Mouse (Mus musculus) adipose tissue, adult 10 weeks (tissue): Measurements from ENCODE around the gene Usp36. TPM values are rescaled to one million over a fixed set of nuclear protein-coding genes. Genes with fewer than 3 reads are reported as not detected.

Source experiments
- polyA plus RNA-seq: library from polyadenylated mRNA; stranded (reverse); fragments of 350-450 nt; fragmentation: Illumina TruSeq; extraction: RNeasy Lipid Tissue Mini Kit (QIAGEN cat#74804); gene quantifications from one replicate; pipeline ENCODE4 v1.2.3, GENCODE M21; 2014; ENCODE audit warnings: low read depth, low replicate concordance

Usp36 gene
- 12.7 TPM for polyA plus RNA-seq

GRCm38 (mm10) chr11:118289999-118290889 lies at the start of gene Usp36:
Gene Usp36 (minus strand): TSS chr11:118290244.

GRCm38 (mm10) chr11:118248150-118249011 lies 41.7 kb downstream of the Usp36 start, which contains the start of gene Cyth1:
Gene Cyth1 (minus strand): TSS chr11:118248592.

Other genes with a start within 250 kb of the Usp36 start
- 1.2 TPM for gene Dnah17, start 159.6 kb downstream of the Usp36 start, polyA plus RNA-seq
- 23.4 TPM for gene Cyth1, start 41.7 kb downstream of the Usp36 start, polyA plus RNA-seq
- 8.2 TPM for gene Cep295nl, start 52.3 kb upstream of the Usp36 start, polyA plus RNA-seq
- gene Timp2, start 65.5 kb upstream of the Usp36 start, polyA plus RNA-seq: 224 TPM
- 139 TPM for gene Lgals3bp, start 111.8 kb upstream of the Usp36 start, polyA plus RNA-seq
- 50.9 TPM for gene Cant1, start 128.8 kb upstream of the Usp36 start, polyA plus RNA-seq
- 34.0 TPM for gene C1qtnf1, start 138.0 kb upstream of the Usp36 start, polyA plus RNA-seq
- 9.8 TPM for gene Engase, start 186.6 kb upstream of the Usp36 start, polyA plus RNA-seq